Mouse (Mus musculus) hindbrain, postnatal 0 days (tissue): ENCODE results near the gene E4f1. TPM values are rescaled to one million over a fixed set of nuclear protein-coding genes. Genes with fewer than 3 reads are reported as not detected.
A peak's percentile ranks its signal among the peaks of the same experiment; 100 is the strongest.
"Not testable (repeated sequence)": the region's sequence is repeated elsewhere in the genome, so short reads cannot be mapped to it uniquely, and the experiment has no call there.

Experiments used
- ATAC-seq: fragments of 200-750 bp; cut with Nextera tagmentation; 2 replicates; pipeline ENCODE4 v1.8.0; 2017; ENCODE audit warnings: mild to moderate bottlenecking, moderate TSS enrichment, moderate library complexity
- DNase-seq: peaks from one replicate; pipeline ENCODE4 v3.0.0-alpha.2; 2015; ENCODE audit warnings: low spot score
- H3K27ac ChIP-seq: fragments of 300-500 bp; sonication (generic); 2 replicates; pipeline ENCODE4 v1.5.1; 2014; ENCODE audit warnings: mild to moderate bottlenecking
- H3K27me3 ChIP-seq: fragments of 300-500 bp; sonication (generic); 2 replicates; pipeline ENCODE4 v1.6.1; 2014; ENCODE audit warnings: low read length, mixed read lengths; ENCODE audit not compliant: insufficient read depth
- H3K36me3 ChIP-seq: fragments of 300-500 bp; sonication (generic); 2 replicates; pipeline ENCODE4 v1.6.1; 2014; ENCODE audit warnings: low read length, mixed read lengths; ENCODE audit not compliant: insufficient read depth
- H3K4me1 ChIP-seq: fragments of 300-500 bp; sonication (generic); 2 replicates; pipeline ENCODE4 v1.6.1; 2014; ENCODE audit warnings: antibody characterized with exemption, low read length, mixed read lengths; ENCODE audit not compliant: insufficient read depth
- H3K4me2 ChIP-seq: fragments of 300-500 bp; sonication (generic); 2 replicates; pipeline ENCODE4 v1.6.1; 2014; ENCODE audit warnings: low read depth, mild to moderate bottlenecking, low read length, moderate library complexity, mixed read lengths
- H3K4me3 ChIP-seq: fragments of 300-500 bp; sonication (generic); 2 replicates; pipeline ENCODE4 v1.5.1; 2014; ENCODE audit warnings: low read length
- H3K9ac ChIP-seq: fragments of 300-500 bp; sonication (generic); replicated peaks from 2 replicates; pipeline ENCODE4 v1.6.1; 2014; ENCODE audit warnings: mild to moderate bottlenecking, low read length, moderate library complexity, mixed read lengths
- H3K9me3 ChIP-seq: fragments of 300-500 bp; sonication (generic); 2 replicates; pipeline ENCODE4 v1.6.1; 2016; ENCODE audit warnings: low read length, mixed read lengths
- CTCF ChIP-seq: IDR thresholded peaks from 2 replicates; pipeline ENCODE4 v1.5.1; 2016; ENCODE audit warnings: antibody characterized with exemption, control low read depth, low read depth
- WGBS: fragments of 180-500 bp; shearing (Covaris S2); extraction: QIAGEN DNeasy Blood & Tissue Kit; methylation state at CpG from one replicate; pipeline ENCODE4 v1.1.7; 2014; 5-methylcytosine and 5-hydroxymethylcytosine counted together
- polyA plus RNA-seq: library from polyadenylated mRNA; unstranded; fragments of >200 nt; fragmentation: Nextera tagmentation; extraction: Ambion mirVana; gene quantifications from 2 replicates; pipeline ENCODE4 v1.2.1, GENCODE M21; 2015
- total RNA-seq: library from RNA; depleted of rRNA; stranded (reverse); fragments of >200 nt; gene quantifications from 2 replicates; pipeline ENCODE4 v1.2.3, GENCODE M21; 2014

E4f1 gene
- total and polyA plus RNA-seq, 2 experiments from 2014 or later: 28.0 to 32.4 TPM

DNA sequence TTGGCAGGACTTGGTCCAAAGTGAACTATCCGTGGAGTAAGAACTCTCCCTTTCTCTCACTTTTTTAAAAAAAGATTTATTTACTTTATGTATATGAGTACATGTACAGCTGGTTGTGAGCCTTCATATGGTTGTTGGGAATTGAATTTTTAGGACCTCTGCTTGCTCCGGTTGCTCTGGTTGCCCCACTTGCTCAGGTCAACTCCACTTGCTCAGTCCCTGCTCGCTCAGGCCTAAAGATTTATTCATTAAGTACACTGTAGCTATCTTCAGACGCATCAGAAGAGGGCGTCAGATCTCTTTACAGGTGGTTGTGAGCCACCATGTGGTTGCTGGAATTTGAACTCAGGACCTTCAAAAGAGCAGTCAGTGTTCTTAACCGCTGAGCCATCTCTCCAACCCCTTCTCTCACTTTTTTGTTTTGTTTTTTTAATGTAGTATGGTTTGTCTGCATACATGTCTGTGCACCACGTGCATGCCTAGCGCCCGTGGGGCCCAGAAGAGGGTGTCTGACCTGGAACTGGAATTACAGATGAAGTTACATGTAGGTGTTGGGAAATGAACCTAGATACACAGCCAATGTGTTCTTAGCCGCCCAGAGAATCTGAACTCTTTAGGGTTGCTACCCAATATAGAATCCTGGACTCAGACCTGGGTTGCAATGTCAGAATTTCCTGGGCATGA is 14.4 kb downstream of the E4f1 start:
- not testable (repeated sequence) for DNase-seq, ATAC-seq, H3K36me3 ChIP-seq, H3K9me3 ChIP-seq, H3K27me3 ChIP-seq, H3K4me1 ChIP-seq, H3K9ac ChIP-seq
- Histone ChIP-seq H3K4me3 (peak overlapping the region; percentile 78), H3K4me2 (peak overlapping the region; percentile 65), H3K27ac (peak overlapping the region; percentile 36; the same call in 1 of the 2 replicates)
- peak; percentile 14; the same call in 1 of the 2 replicates for TF ChIP-seq CTCF
- WGBS: 44% methylated on average over 10 of the region's 10 CpGs

DNA sequence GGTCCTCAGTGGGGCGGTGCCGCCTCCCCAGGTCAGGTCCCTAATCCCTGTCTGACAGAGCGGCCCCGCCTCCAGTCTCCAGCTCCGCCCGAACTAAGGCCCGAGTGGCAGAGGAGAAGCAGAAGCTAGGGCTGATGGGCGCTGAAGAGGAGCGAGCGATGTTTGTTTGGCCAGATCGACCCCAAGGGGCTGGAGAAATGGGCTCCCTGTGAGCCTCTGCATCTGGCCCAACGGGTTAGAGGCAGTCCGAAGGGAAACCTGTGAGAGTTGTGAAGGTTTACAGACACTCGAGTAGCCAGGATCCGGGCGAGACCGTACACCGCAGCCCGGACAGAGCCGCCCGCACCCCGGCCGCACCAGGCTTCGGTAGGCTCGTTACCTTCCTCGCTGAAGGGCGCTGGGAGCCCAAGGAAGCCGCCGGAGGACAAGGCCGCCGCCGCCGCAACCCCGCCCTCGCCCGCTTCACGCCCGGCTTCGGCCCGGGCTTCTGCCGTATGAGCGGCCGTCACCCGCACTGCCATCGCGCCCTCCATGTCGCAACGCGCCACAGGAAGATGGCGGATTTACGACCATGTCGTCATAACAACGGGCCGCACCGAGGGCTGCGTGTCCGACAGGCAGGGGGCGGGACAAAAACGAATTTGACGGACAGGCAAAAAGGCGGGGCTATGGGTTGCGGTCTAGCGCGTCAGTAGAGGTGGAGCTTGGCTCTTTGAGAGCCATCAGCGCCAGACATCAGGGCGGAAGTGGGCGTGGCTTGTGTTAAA is 15.2 kb downstream of the E4f1 start:
- no peaks in the 10 kb centered on the region for H3K27me3 ChIP-seq
- ATAC-seq (peak; percentile 96), DNase-seq (peak; percentile 100)
- peak overlapping the region; percentile 89 for H3K9ac ChIP-seq
- peak overlapping the region; percentile 78 for H3K4me3 ChIP-seq
- 0 out of 2 replicates have a peak, but pooled peaks cover 8% of the 10 kb centered on the region for H3K4me1 ChIP-seq
- no peaks in the 10 kb centered on the region for H3K9me3 ChIP-seq
- 0 out of 2 replicates have a peak, but pooled peaks have one; percentile 36 for TF ChIP-seq CTCF
- H3K27ac ChIP-seq: peak overlapping the region; percentile 94
- H3K4me2 ChIP-seq: peak overlapping the region; percentile 65
- H3K36me3 ChIP-seq: peaks cover 9% of the 10 kb centered on the region
- under 1% methylated on average over 67 of the region's 67 CpGs for WGBS

DNA sequence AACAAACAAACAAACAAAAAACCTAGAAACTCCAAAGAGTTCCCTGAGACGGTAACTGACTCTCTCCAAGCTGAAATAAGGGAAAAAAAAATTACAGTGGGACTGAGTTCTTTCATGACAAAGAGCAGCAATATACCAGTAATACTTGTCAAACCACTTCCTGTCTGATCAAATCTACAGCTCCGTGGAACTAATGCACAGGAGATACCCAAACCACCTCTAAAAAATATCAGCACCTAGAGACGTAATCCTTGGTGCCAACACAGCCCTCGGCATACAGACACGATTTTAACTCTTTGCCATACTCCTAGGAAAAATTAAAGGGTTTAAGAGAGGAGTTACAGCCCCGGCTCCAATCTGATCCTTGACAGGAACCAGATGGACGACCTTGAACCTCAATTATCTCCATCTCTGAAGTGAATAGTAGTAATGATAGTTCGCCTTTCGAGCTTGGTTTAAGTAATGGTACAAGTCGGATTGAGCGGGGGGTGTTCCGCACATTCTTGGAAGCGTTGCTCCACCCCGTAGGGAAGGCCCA is 15.8 kb downstream of the E4f1 start:
- TF ChIP-seq CTCF: no peak
- WGBS: 5% methylated on average over 14 of the region's 14 CpGs

DNA sequence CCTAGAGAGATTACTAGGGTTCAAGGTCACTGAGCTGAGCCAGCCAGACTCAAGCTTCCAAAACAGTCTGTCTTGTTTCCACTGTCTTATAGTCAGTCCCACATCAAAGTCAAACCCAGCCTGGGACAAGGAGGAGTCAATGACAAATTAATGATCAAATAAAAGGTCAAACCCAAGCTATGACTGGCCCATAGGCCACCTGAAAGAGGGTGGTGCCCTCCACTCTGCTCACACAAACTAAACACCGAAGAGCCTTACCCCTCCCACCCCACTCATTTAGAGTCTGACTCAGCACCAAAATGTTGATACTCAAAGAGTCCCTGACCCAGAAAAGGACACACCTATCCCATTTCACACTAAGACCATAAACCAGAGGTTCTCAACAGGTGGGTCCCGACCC is 16.7 kb downstream of the E4f1 start:
- 95% methylated on average over 2 of the region's 2 CpGs for WGBS
- Histone ChIP-seq H3K27me3 (no peaks in the 10 kb centered on the region), H3K9ac (no peak overlapping the region), H3K4me2 (peak overlapping the region; percentile 65; the same call in 1 of the 2 replicates), H3K4me3 (no peak overlapping the region), H3K27ac (no peak overlapping the region), H3K9me3 (no peaks in the 10 kb centered on the region), H3K36me3 (peaks cover 24% of the 10 kb centered on the region), H3K4me1 (0 out of 2 replicates have a peak, but pooled peaks cover 8% of the 10 kb centered on the region)
- no peak for ATAC-seq
- TF ChIP-seq CTCF: no peak
- no peak for DNase-seq

More for the DNA sequence above, 15.8 kb downstream of the E4f1 start:
- Histone ChIP-seq H3K4me2 (peak overlapping the region; percentile 65), H3K9ac (peak overlapping the region; percentile 89), H3K4me3 (peak overlapping the region; percentile 78), H3K4me1 (0 out of 2 replicates have a peak, but pooled peaks cover 8% of the 10 kb centered on the region), H3K36me3 (peaks cover 15% of the 10 kb centered on the region), H3K27me3 (no peaks in the 10 kb centered on the region), H3K27ac (peak overlapping the region; percentile 94), H3K9me3 (no peaks in the 10 kb centered on the region)
- ATAC-seq: no peak
- DNase-seq: no peak

DNA sequence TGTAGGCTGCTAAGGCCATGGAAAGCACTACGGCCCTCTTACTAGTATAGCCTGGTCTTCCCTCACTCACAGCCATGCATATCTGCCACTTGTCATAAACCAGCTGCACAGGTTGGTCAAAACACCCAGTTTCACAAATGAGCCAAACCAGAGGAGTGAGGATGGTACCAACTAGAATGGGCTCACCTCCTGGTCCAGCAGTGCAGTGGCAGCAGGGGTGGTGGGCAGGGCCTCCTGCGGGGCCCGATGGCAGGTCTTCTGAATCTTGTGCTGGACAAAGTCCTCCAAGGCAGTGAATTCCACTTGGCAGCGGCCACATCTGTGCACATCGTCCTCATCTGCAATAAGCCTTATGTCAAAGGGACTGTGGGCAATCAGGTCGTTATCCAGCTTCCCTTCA is 18.9 kb downstream of the E4f1 start:
- Histone ChIP-seq H3K4me3 (no peak overlapping the region), H3K9ac (no peak overlapping the region), H3K27ac (no peak overlapping the region), H3K27me3 (no peaks in the 10 kb centered on the region), H3K9me3 (no peaks in the 10 kb centered on the region), H3K36me3 (peaks cover 46% of the 10 kb centered on the region), H3K4me2 (no peak overlapping the region), H3K4me1 (0 out of 2 replicates have a peak, but pooled peaks cover 8% of the 10 kb centered on the region)
- ATAC-seq: no peak
- no peak for DNase-seq
- TF ChIP-seq CTCF: no peak
- WGBS: 95% methylated on average over 6 of the region's 6 CpGs

DNA sequence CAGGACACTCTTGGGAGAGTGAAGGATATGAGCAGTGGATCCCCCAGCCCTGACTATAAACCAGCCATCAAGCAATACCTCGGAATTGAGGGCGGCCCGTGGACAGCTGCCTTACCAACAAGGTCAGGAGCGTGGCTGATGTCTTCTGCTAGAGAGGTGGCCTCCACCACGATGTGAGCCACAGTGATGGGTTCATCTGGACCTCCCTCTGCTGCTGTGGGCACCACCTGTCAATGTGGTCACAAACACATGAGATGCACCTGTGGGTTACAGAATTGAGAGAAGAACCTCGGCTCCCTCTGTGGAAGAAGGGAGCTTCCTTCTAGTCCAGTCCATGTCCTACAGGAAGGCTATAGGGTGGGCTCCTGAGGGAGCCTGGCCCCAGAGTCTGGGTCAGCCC is 20.6 kb downstream of the E4f1 start:
- H3K27ac ChIP-seq: no peak overlapping the region
- ATAC-seq (no peak), DNase-seq (no peak)
- no peak for TF ChIP-seq CTCF
- H3K36me3 ChIP-seq: peaks cover 62% of the 10 kb centered on the region
- WGBS: 90% methylated on average over 6 of the region's 6 CpGs
- H3K4me1 ChIP-seq: 0 out of 2 replicates have a peak, but pooled peaks cover 8% of the 10 kb centered on the region
- no peaks in the 10 kb centered on the region for H3K9me3 ChIP-seq
- no peak overlapping the region for H3K9ac ChIP-seq
- H3K27me3 ChIP-seq: no peaks in the 10 kb centered on the region
- H3K4me2 ChIP-seq: no peak overlapping the region
- H3K4me3 ChIP-seq: no peak overlapping the region
